Mouse (Mus musculus): ENCODE data around the gene Olfr1160. TPM values are rescaled to one million over a fixed set of nuclear protein-coding genes. Genes with fewer than 3 reads are reported as not detected.

Gene Olfr1160
- polyA plus RNA-seq, 1 experiment, result not detected

GRCm38 (mm10) chr2:87953000-87953399 lies 55.1 kb downstream of the Olfr1160 start, which contains the start of gene Olfr1156:
TSS of gene Olfr1156 (minus strand) at chr2:87953100.
- Histone ChIP-seq H3K4me3 (ENCODE audit: insufficient read depth, low read depth, low read length) (no peak within 1 kb of the TSS), H3K36me3 (ENCODE audit: control insufficient read depth, insufficient read depth, low read length) (no peaks in the 10 kb centered on the region), H3K4me1 (ENCODE audit: control insufficient read depth, insufficient read depth, low read length) (no peaks in the 10 kb centered on the region), H3K27me3 (replicated peaks; ENCODE audit: control insufficient read depth, insufficient read depth, low read length) (no peaks in the 10 kb centered on the region), H3K27ac (ENCODE audit: insufficient read depth, low read depth, low read length) (no peak within 1 kb of the TSS)
- DNase-seq, result no peak
- TF ChIP-seq CTCF (conservative IDR thresholded peaks at IDR 0.05; ENCODE audit: insufficient read depth, insufficient read length, low read depth, low read length) (no peak), POLR2A (IDR thresholded peaks at IDR 0.05; ENCODE audit: low read depth, low read length) (no peak)

Other genes with a start within 250 kb of the Olfr1160 start
- gene Olfr152, start 228.8 kb downstream of the Olfr1160 start, polyA plus RNA-seq (2012; rRNA removed), result not detected in 2 replicates
- not detected in 2 replicates for gene Olfr1143, start 207.7 kb downstream of the Olfr1160 start, polyA plus RNA-seq (2012; rRNA removed)
- gene Olfr1145, start 198.4 kb downstream of the Olfr1160 start, polyA plus RNA-seq (2012; rRNA removed), result not detected in 2 replicates
- gene Olfr1148, start 177.7 kb downstream of the Olfr1160 start, polyA plus RNA-seq (2012; rRNA removed), result not detected in 2 replicates
- not detected in 2 replicates for gene Olfr1150-ps1, start 164.3 kb downstream of the Olfr1160 start, polyA plus RNA-seq (2012; rRNA removed)
- not detected in 2 replicates for gene Olfr1151, start 152.4 kb downstream of the Olfr1160 start, polyA plus RNA-seq (2012; rRNA removed)
- gene Olfr1152, start 141.8 kb downstream of the Olfr1160 start, polyA plus RNA-seq (2012; rRNA removed), result not detected in 2 replicates
- not detected in 2 replicates for gene Olfr1153, start 113.3 kb downstream of the Olfr1160 start, polyA plus RNA-seq (2012; rRNA removed)
- not detected in 2 replicates for gene Olfr1154, start 103.1 kb downstream of the Olfr1160 start, polyA plus RNA-seq (2012; rRNA removed)
- not detected in 2 replicates for gene Olfr1155, start 63.1 kb downstream of the Olfr1160 start, polyA plus RNA-seq (2012; rRNA removed)
- not detected in 2 replicates for gene Olfr1156, start 55.2 kb downstream of the Olfr1160 start, polyA plus RNA-seq (2012; rRNA removed)
- gene Olfr1157, start 40.0 kb downstream of the Olfr1160 start, polyA plus RNA-seq (2012; rRNA removed), result not detected in 2 replicates
- not detected in 2 replicates for gene Olfr74, start 33.6 kb downstream of the Olfr1160 start, polyA plus RNA-seq (2012; rRNA removed)
- gene Olfr1158, start 18.2 kb downstream of the Olfr1160 start, polyA plus RNA-seq (2012; rRNA removed), result not detected in 2 replicates
- not detected in 2 replicates for gene Olfr1161, start 14.5 kb upstream of the Olfr1160 start, polyA plus RNA-seq (2012; rRNA removed)
- not detected in 2 replicates for gene Olfr73, start 29.4 kb upstream of the Olfr1160 start, polyA plus RNA-seq (2012; rRNA removed)
- not detected in 2 replicates for gene Olfr1162, start 42.9 kb upstream of the Olfr1160 start, polyA plus RNA-seq (2012; rRNA removed)
- gene Olfr1163, start 63.6 kb upstream of the Olfr1160 start, polyA plus RNA-seq (2012; rRNA removed), result not detected in 2 replicates
- not detected in 2 replicates for gene Olfr1164, start 85.7 kb upstream of the Olfr1160 start, polyA plus RNA-seq (2012; rRNA removed)
- gene Olfr1166, start 120.0 kb upstream of the Olfr1160 start, polyA plus RNA-seq (2012; rRNA removed), result not detected in 2 replicates
- gene Olfr1167, start 146.9 kb upstream of the Olfr1160 start, polyA plus RNA-seq (2012; rRNA removed), result not detected in 2 replicates
- not detected in 2 replicates for gene Olfr1168, start 173.6 kb upstream of the Olfr1160 start, polyA plus RNA-seq (2012; rRNA removed)
- gene Olfr1170, start 220.1 kb upstream of the Olfr1160 start, polyA plus RNA-seq (2012; rRNA removed), result not detected in 2 replicates